Mouse (Mus musculus) kidney, postnatal 10 days (tissue): ENCODE results near the gene Col6a5.

Source experiments
- DNase-seq: peaks from one replicate; pipeline ENCODE4 v3.0.0; 2021; ENCODE audit warnings: mixed read lengths

Gene Col6a5

DNA sequence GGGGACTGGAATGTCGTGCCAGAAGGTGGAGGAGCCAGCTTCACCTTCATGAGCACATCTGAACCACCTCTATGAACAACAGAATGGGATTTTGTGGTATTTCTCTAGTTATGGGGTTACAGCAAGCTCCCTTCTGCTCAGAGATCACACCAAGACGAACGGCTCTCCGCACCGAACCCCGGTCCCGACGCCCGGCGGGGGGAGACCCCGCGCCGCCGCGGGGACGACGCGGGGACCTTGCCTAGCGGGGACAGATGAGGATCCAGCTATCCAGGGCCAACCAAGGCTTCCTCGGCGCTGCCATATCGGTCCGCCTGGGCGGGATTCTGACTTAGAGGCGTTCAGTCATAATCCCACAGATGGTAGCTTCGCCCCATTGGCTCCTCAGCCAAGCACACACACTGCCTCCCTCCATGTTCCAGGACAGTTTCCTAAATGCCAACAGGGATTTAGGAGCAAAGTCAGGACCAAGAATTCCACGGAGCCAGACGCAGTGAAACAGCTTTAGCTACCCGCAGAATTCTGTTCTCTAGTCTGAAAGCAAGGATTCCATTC lies 141.2 kb downstream of the Col6a5 start:
- DNase-seq, result no peak

DNA sequence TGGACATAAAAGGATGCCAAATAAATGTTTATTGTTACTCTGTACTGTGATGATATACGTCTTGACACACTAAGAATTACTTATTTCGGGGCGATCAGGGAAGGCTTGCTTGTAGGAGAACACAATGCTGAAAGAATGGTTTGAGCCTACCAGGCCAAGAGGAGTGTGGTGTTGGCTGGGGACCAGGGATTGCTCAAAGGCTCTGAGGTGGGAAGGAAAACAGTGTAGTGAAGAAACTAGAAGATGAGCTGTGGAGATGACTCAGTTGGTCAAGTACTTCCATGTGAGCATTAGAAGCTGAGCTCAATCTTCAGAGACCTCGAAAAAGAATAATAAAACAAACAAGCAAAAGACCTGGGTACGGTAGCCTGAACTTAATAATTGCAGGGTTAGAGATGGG lies 146.0 kb downstream of the Col6a5 start:
- DNase-seq, result no peak

DNA sequence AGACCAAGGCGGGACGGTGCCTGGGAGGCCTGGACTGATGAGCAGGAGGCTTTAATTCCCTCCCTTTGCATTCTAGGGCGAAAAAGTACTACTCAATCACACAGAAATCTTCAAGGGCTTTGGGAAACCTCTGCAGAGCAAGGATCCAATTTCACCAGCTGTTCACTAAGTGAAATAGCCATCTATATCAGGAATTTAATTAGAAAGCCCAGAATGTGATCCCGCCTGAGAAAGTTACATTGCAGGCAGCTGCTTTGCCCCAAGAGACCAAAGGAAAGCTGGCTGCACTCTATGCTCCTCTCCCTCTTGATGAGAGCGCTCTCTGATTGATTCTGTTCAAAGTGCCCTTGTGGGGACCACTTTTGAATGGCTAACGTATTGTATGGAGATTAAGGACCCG lies 149.0 kb downstream of the Col6a5 start:
- DNase-seq, result peak; percentile 12

- DNase-seq, result no peak
Observed at GRCm38 (mm10) chr9:105808920-105809505, 151.4 kb downstream of the Col6a5 start.
